Mouse (Mus musculus) spleen, postnatal 4 days (tissue): ENCODE results near the gene Mbnl3.
A peak's percentile ranks its signal among the peaks of the same experiment; 100 is the strongest.

Source experiments
- DNase-seq, 2 experiments: peaks; one replicate each; pipeline ENCODE4 v3.0.0; 2022; ENCODE audit warnings: low spot score in 2 of 2

Gene Mbnl3

GRCm38 (mm10) chrX:51206432-51206831 lies at the start of gene Mbnl3:
Mbnl3 (minus strand) TSS chrX:51206532.
- DNase-seq = no peak

- DNase-seq = peak; percentile 52 to 83
Measured at GRCm38 (mm10) chrX:51205548-51206324, 596 bp downstream of the Mbnl3 start.

GRCm38 (mm10) chrX:51204626-51205547 lies 1.4 kb downstream of the Mbnl3 start:
- DNase-seq = peak; percentile 81 to 90

GRCm38 (mm10) chrX:51197012-51197411 lies 9.3 kb downstream of the Mbnl3 start:
- DNase-seq = no peak

- DNase-seq = no peak
Measured at GRCm38 (mm10) chrX:51171914-51172313, 34.4 kb downstream of the Mbnl3 start.

GRCm38 (mm10) chrX:51171413-51171812 lies 34.9 kb downstream of the Mbnl3 start:
- peak in 1 of 2 experiments; percentile 11 for DNase-seq

GRCm38 (mm10) chrX:51170404-51170803 lies 35.9 kb downstream of the Mbnl3 start:
- no peak for DNase-seq

GRCm38 (mm10) chrX:51169476-51170045 lies 36.8 kb downstream of the Mbnl3 start:
- DNase-seq = no peak

- DNase-seq = no peak
Measured at GRCm38 (mm10) chrX:51167976-51168375, 38.4 kb downstream of the Mbnl3 start.

- no peak for DNase-seq
Measured at GRCm38 (mm10) chrX:51164766-51165165, 41.6 kb downstream of the Mbnl3 start.

- DNase-seq = no peak
Measured at GRCm38 (mm10) chrX:51148436-51148835, 57.9 kb downstream of the Mbnl3 start.

- DNase-seq = no peak
Measured at GRCm38 (mm10) chrX:51146351-51146750, 60.0 kb downstream of the Mbnl3 start.

- no peak for DNase-seq
Measured at GRCm38 (mm10) chrX:51140055-51140454, 66.3 kb downstream of the Mbnl3 start.

GRCm38 (mm10) chrX:51131325-51131724 lies 75.0 kb downstream of the Mbnl3 start:
- no peak for DNase-seq

- DNase-seq = no peak
Measured at GRCm38 (mm10) chrX:51102748-51103147, 103.6 kb downstream of the Mbnl3 start.

- DNase-seq = no peak
Measured at GRCm38 (mm10) chrX:51084972-51085371, 121.4 kb downstream of the Mbnl3 start.

GRCm38 (mm10) chrX:51084211-51084610 lies 122.1 kb downstream of the Mbnl3 start:
- no peak for DNase-seq

- peak; percentile 12 to 64 for DNase-seq
Measured at GRCm38 (mm10) chrX:51076744-51077143, 129.6 kb downstream of the Mbnl3 start.
